Mouse (Mus musculus): ENCODE results near the gene Prdx1. TPM values are rescaled to one million over a fixed set of nuclear protein-coding genes. Genes with fewer than 3 reads are reported as not detected.

Gene Prdx1
- polyA plus RNA-seq, 1 experiment from 2014 or later = 967 TPM

GRCm38 (mm10) chr4:116729532-116729931 is 44.2 kb downstream of the Prdx1 start:
- no peak overlapping the region for H3K27ac ChIP-seq (replicated peaks)
- peaks cover 6% of the 10 kb centered on the region for H3K4me1 ChIP-seq
- no peaks in the 10 kb centered on the region for H3K36me3 ChIP-seq
- no peak overlapping the region for H3K9ac ChIP-seq
- no peaks in the 10 kb centered on the region for H3K27me3 ChIP-seq (replicated peaks)
- no peaks in the 10 kb centered on the region for H3K9me3 ChIP-seq
- 83% methylated on average over 3 of the region's 3 CpGs for WGBS
- H3K4me2 ChIP-seq = no peak overlapping the region
- H3K4me3 ChIP-seq = no peak overlapping the region
- no peak for ATAC-seq (ENCODE audit: extremely low read depth, insufficient number of reproducible peaks, low FRiP score, low TSS enrichment)

GRCm38 (mm10) chr4:116731077-116731476 is 45.7 kb downstream of the Prdx1 start:
- Histone ChIP-seq H3K27ac (replicated peaks) (no peak overlapping the region), H3K27me3 (replicated peaks) (no peaks in the 10 kb centered on the region), H3K9me3 (no peaks in the 10 kb centered on the region), H3K4me2 (peak overlapping the region; percentile 31), H3K9ac (no peak overlapping the region), H3K36me3 (no peaks in the 10 kb centered on the region), H3K4me3 (no peak overlapping the region), H3K4me1 (peaks cover 6% of the 10 kb centered on the region)
- ATAC-seq (ENCODE audit: extremely low read depth, insufficient number of reproducible peaks, low FRiP score, low TSS enrichment) = no peak
- WGBS = 38% methylated on average over 9 of the region's 9 CpGs

GRCm38 (mm10) chr4:116732355-116732754 is 47.0 kb downstream of the Prdx1 start:
- H3K27me3 ChIP-seq (replicated peaks) = no peaks in the 10 kb centered on the region
- H3K4me1 ChIP-seq = peaks cover 6% of the 10 kb centered on the region
- no peaks in the 10 kb centered on the region for H3K36me3 ChIP-seq
- H3K4me3 ChIP-seq = no peak overlapping the region
- H3K4me2 ChIP-seq = no peak overlapping the region
- no peak overlapping the region for H3K27ac ChIP-seq (replicated peaks)
- WGBS = 65% methylated on average over 5 of the region's 5 CpGs
- no peak for ATAC-seq (ENCODE audit: extremely low read depth, insufficient number of reproducible peaks, low FRiP score, low TSS enrichment)
- H3K9me3 ChIP-seq = no peaks in the 10 kb centered on the region
- H3K9ac ChIP-seq = no peak overlapping the region

- no peaks in the 10 kb centered on the region for H3K36me3 ChIP-seq
- no peak overlapping the region for H3K9ac ChIP-seq
- peaks cover 14% of the 10 kb centered on the region for H3K4me1 ChIP-seq
- H3K27me3 ChIP-seq (replicated peaks) = no peaks in the 10 kb centered on the region
- H3K9me3 ChIP-seq = no peaks in the 10 kb centered on the region
- H3K4me2 ChIP-seq = no peak overlapping the region
- no peak overlapping the region for H3K27ac ChIP-seq (replicated peaks)
- 65% methylated on average over 2 of the region's 2 CpGs for WGBS
- ATAC-seq (ENCODE audit: extremely low read depth, insufficient number of reproducible peaks, low FRiP score, low TSS enrichment) = no peak
- H3K4me3 ChIP-seq = no peak overlapping the region
These were observed 49.7 kb downstream of the Prdx1 start for GRCm38 (mm10) chr4:116734996-116735395.

GRCm38 (mm10) chr4:116738972-116739751 is 53.8 kb downstream of the Prdx1 start:
- H3K9me3 ChIP-seq = no peaks in the 10 kb centered on the region
- H3K27me3 ChIP-seq (replicated peaks) = no peaks in the 10 kb centered on the region
- WGBS = 45% methylated on average over 9 of the region's 9 CpGs
- H3K4me3 ChIP-seq = no peak overlapping the region
- H3K4me1 ChIP-seq = peaks cover 8% of the 10 kb centered on the region
- H3K9ac ChIP-seq = no peak overlapping the region
- no peak for ATAC-seq (ENCODE audit: extremely low read depth, insufficient number of reproducible peaks, low FRiP score, low TSS enrichment)
- 0 out of 2 replicates have a peak overlapping the region, but pooled peaks have one; percentile 19 for H3K4me2 ChIP-seq
- no peaks in the 10 kb centered on the region for H3K36me3 ChIP-seq
- H3K27ac ChIP-seq (replicated peaks) = no peak overlapping the region

- H3K27ac ChIP-seq (replicated peaks) = no peak overlapping the region
- H3K36me3 ChIP-seq = no peaks in the 10 kb centered on the region
- H3K9ac ChIP-seq = no peak overlapping the region
- no peak overlapping the region for H3K4me2 ChIP-seq
- 84% methylated on average over 2 of the region's 2 CpGs for WGBS
- ATAC-seq (ENCODE audit: extremely low read depth, insufficient number of reproducible peaks, low FRiP score, low TSS enrichment) = no peak
- H3K9me3 ChIP-seq = no peaks in the 10 kb centered on the region
- H3K4me1 ChIP-seq = no peaks in the 10 kb centered on the region
- H3K4me3 ChIP-seq = no peak overlapping the region
- no peaks in the 10 kb centered on the region for H3K27me3 ChIP-seq (replicated peaks)
These were observed 64.4 kb downstream of the Prdx1 start for GRCm38 (mm10) chr4:116749750-116750149.

Other genes starting within 250 kb of the Prdx1 start
- 12.8 and 12.9 TPM in 2 replicates for gene Mast2, start 221.4 kb upstream of the Prdx1 start, polyA plus RNA-seq (2015; fragmentation: Nextera tagmentation; extraction: Ambion mirVana)
- gene Ipp, start 178.0 kb upstream of the Prdx1 start, polyA plus RNA-seq (2015; fragmentation: Nextera tagmentation; extraction: Ambion mirVana) = 14.3 and 15.6 TPM in 2 replicates
- 24.3 and 24.6 TPM in 2 replicates for gene Tmem69, start 129.6 kb upstream of the Prdx1 start, polyA plus RNA-seq (2015; fragmentation: Nextera tagmentation; extraction: Ambion mirVana)
- 24.4 and 25.0 TPM in 2 replicates for gene Gpbp1l1, start 127.9 kb upstream of the Prdx1 start, polyA plus RNA-seq (2015; fragmentation: Nextera tagmentation; extraction: Ambion mirVana)
- gene Ccdc17, start 88.9 kb upstream of the Prdx1 start, polyA plus RNA-seq (2015; fragmentation: Nextera tagmentation; extraction: Ambion mirVana) = 3.1 and 3.6 TPM in 2 replicates
- gene Nasp, start 57.6 kb upstream of the Prdx1 start, polyA plus RNA-seq (2015; fragmentation: Nextera tagmentation; extraction: Ambion mirVana) = 87.3 and 87.4 TPM in 2 replicates
- gene Akr1a1, start 33.9 kb upstream of the Prdx1 start, polyA plus RNA-seq (2015; fragmentation: Nextera tagmentation; extraction: Ambion mirVana) = 580 and 636 TPM in 2 replicates
- 33.5 and 35.1 TPM in 2 replicates for gene Mmachc, start 22.9 kb downstream of the Prdx1 start, polyA plus RNA-seq (2015; fragmentation: Nextera tagmentation; extraction: Ambion mirVana)
- 17.9 and 20.2 TPM in 2 replicates for gene Ccdc163, start 23.0 kb downstream of the Prdx1 start, polyA plus RNA-seq (2015; fragmentation: Nextera tagmentation; extraction: Ambion mirVana)
- gene Tesk2, start 35.4 kb downstream of the Prdx1 start, polyA plus RNA-seq (2015; fragmentation: Nextera tagmentation; extraction: Ambion mirVana) = 3.0 and 3.2 TPM in 2 replicates
- gene Toe1, start 122.1 kb downstream of the Prdx1 start, polyA plus RNA-seq (2015; fragmentation: Nextera tagmentation; extraction: Ambion mirVana) = 19.8 and 21.1 TPM in 2 replicates
- 7.8 and 8.5 TPM in 2 replicates for gene Mutyh, start 122.2 kb downstream of the Prdx1 start, polyA plus RNA-seq (2015; fragmentation: Nextera tagmentation; extraction: Ambion mirVana)
- gene Hpdl, start 136.2 kb downstream of the Prdx1 start, polyA plus RNA-seq (2015; fragmentation: Nextera tagmentation; extraction: Ambion mirVana) = 0.70 and 1.0 TPM in 2 replicates
- gene Zswim5, start 191.8 kb downstream of the Prdx1 start, polyA plus RNA-seq (2015; fragmentation: Nextera tagmentation; extraction: Ambion mirVana) = 0.43 and 0.66 TPM in 2 replicates

Data from heart, embryonic 13.5 days (tissue).